Mouse (Mus musculus): Measurements from ENCODE around the gene Olfm2. TPM values are rescaled to one million over a fixed set of nuclear protein-coding genes. Genes with fewer than 3 reads are reported as not detected.
A peak's percentile ranks its signal among the peaks of the same experiment; 100 is the strongest.
"Not testable (repeated sequence)": the region's sequence is repeated elsewhere in the genome, so short reads cannot be mapped to it uniquely, and the experiment has no call there.

Olfm2 gene
- total and polyA plus RNA-seq, 2 experiments from 2014 or later: 0.20 to 3.1 TPM

- no peak overlapping the region for H3K9ac ChIP-seq (replicated peaks; ENCODE audit: low read depth, low read length)
- H3K4me2 ChIP-seq (ENCODE audit: low read depth, low read length): peak overlapping the region; percentile 60
- H3K27me3 ChIP-seq (ENCODE audit: control insufficient read depth, insufficient read depth, low read length): peaks cover 15% of the 10 kb centered on the region
- H3K27ac ChIP-seq (ENCODE audit: low read depth): no peak overlapping the region
- peak overlapping the region; percentile 39 for H3K4me3 ChIP-seq (ENCODE audit: low read depth, low read length)
- WGBS: 4% methylated on average over 25 of the region's 25 CpGs
- no peak for ATAC-seq (ENCODE audit: insufficient read depth, low read depth)
- TF ChIP-seq EP300 (IDR thresholded peaks at IDR 0.05; ENCODE audit: low read depth) (no peak), CTCF (IDR thresholded peaks at IDR 0.05; ENCODE audit: low read depth) (no peak)
- H3K4me1 ChIP-seq (ENCODE audit: control insufficient read depth, insufficient read depth): peaks cover 8% of the 10 kb centered on the region; the same call in 1 of the 2 replicates
- H3K36me3 ChIP-seq (replicated peaks; ENCODE audit: control insufficient read depth, insufficient read depth, low read length): no peaks in the 10 kb centered on the region
- no peak for DNase-seq (ENCODE audit: low spot score)
- no peaks in the 10 kb centered on the region for H3K9me3 ChIP-seq (replicated peaks; ENCODE audit: control insufficient read depth, low read length)
Measured at GRCm38 (mm10) chr9:20694721-20695235, 51.4 kb downstream of the Olfm2 start.

- 85% methylated on average over 3 of the region's 3 CpGs for WGBS
- ATAC-seq (ENCODE audit: insufficient read depth, low read depth) (no peak), DNase-seq (ENCODE audit: low spot score) (no peak)
- Histone ChIP-seq H3K9me3 (replicated peaks; ENCODE audit: control insufficient read depth, low read length) (no peaks in the 10 kb centered on the region), H3K36me3 (replicated peaks; ENCODE audit: control insufficient read depth, insufficient read depth, low read length) (no peaks in the 10 kb centered on the region), H3K4me2 (ENCODE audit: low read depth, low read length) (no peak overlapping the region), H3K4me1 (ENCODE audit: control insufficient read depth, insufficient read depth) (peaks cover 8% of the 10 kb centered on the region; the same call in 1 of the 2 replicates), H3K27ac (ENCODE audit: low read depth) (no peak overlapping the region), H3K9ac (replicated peaks; ENCODE audit: low read depth, low read length) (no peak overlapping the region), H3K27me3 (ENCODE audit: control insufficient read depth, insufficient read depth, low read length) (peaks cover 15% of the 10 kb centered on the region), H3K4me3 (ENCODE audit: low read depth, low read length) (no peak overlapping the region)
- TF ChIP-seq EP300 (IDR thresholded peaks at IDR 0.05; ENCODE audit: low read depth): no peak
- no peak for TF ChIP-seq CTCF (IDR thresholded peaks at IDR 0.05; ENCODE audit: low read depth)
Measured at GRCm38 (mm10) chr9:20692863-20693262, 53.3 kb downstream of the Olfm2 start.

GRCm38 (mm10) chr9:20690449-20690848 is 55.7 kb downstream of the Olfm2 start:
- WGBS: 91% methylated on average over 2 of the region's 2 CpGs

GRCm38 (mm10) chr9:20689913-20690312 is 56.2 kb downstream of the Olfm2 start:
- TF ChIP-seq CTCF (IDR thresholded peaks at IDR 0.05; ENCODE audit: low read depth) (no peak), EP300 (IDR thresholded peaks at IDR 0.05; ENCODE audit: low read depth) (no peak)
- 0% methylated on average over 4 of the region's 4 CpGs for WGBS
- ATAC-seq (ENCODE audit: insufficient read depth, low read depth): peak; percentile 76; the same call in 1 of the 2 replicates

More at GRCm38 (mm10) chr9:20690449-20690848, 55.7 kb downstream of the Olfm2 start:
- not testable (repeated sequence) for H3K4me3 ChIP-seq (ENCODE audit: low read depth, low read length); ATAC-seq (ENCODE audit: insufficient read depth, low read depth); H3K36me3 ChIP-seq (replicated peaks; ENCODE audit: control insufficient read depth, insufficient read depth, low read length); H3K9me3 ChIP-seq (replicated peaks; ENCODE audit: control insufficient read depth, low read length); DNase-seq (ENCODE audit: low spot score); H3K9ac ChIP-seq (replicated peaks; ENCODE audit: low read depth, low read length); H3K4me2 ChIP-seq (ENCODE audit: low read depth, low read length); H3K4me1 ChIP-seq (ENCODE audit: control insufficient read depth, insufficient read depth); H3K27ac ChIP-seq (ENCODE audit: low read depth)
- peaks cover 11% of the 10 kb centered on the region for H3K27me3 ChIP-seq (ENCODE audit: control insufficient read depth, insufficient read depth, low read length)

GRCm38 (mm10) chr9:20689403-20689802 is 56.7 kb downstream of the Olfm2 start:
- H3K36me3 ChIP-seq (replicated peaks; ENCODE audit: control insufficient read depth, insufficient read depth, low read length): no peaks in the 10 kb centered on the region
- no peak overlapping the region for H3K27ac ChIP-seq (ENCODE audit: low read depth)
- ATAC-seq (ENCODE audit: insufficient read depth, low read depth): no peak
- 50% methylated on average over 1 of the region's 1 CpGs for WGBS
- H3K4me1 ChIP-seq (ENCODE audit: control insufficient read depth, insufficient read depth): no peaks in the 10 kb centered on the region
- TF ChIP-seq EP300 (IDR thresholded peaks at IDR 0.05; ENCODE audit: low read depth) (no peak), CTCF (IDR thresholded peaks at IDR 0.05; ENCODE audit: low read depth) (no peak)
- DNase-seq (ENCODE audit: low spot score): no peak
- H3K4me2 ChIP-seq (ENCODE audit: low read depth, low read length): no peak overlapping the region
- no peak overlapping the region for H3K9ac ChIP-seq (replicated peaks; ENCODE audit: low read depth, low read length)
- no peaks in the 10 kb centered on the region for H3K9me3 ChIP-seq (replicated peaks; ENCODE audit: control insufficient read depth, low read length)
- H3K27me3 ChIP-seq (ENCODE audit: control insufficient read depth, insufficient read depth, low read length): peaks cover 2% of the 10 kb centered on the region; the same call in 1 of the 2 replicates
- H3K4me3 ChIP-seq (ENCODE audit: low read depth, low read length): no peak overlapping the region

More at GRCm38 (mm10) chr9:20689913-20690312, 56.2 kb downstream of the Olfm2 start:
- H3K27me3 ChIP-seq (ENCODE audit: control insufficient read depth, insufficient read depth, low read length): peaks cover 8% of the 10 kb centered on the region
- H3K9me3 ChIP-seq (replicated peaks; ENCODE audit: control insufficient read depth, low read length): no peaks in the 10 kb centered on the region
- H3K4me2 ChIP-seq (ENCODE audit: low read depth, low read length): no peak overlapping the region
- H3K36me3 ChIP-seq (replicated peaks; ENCODE audit: control insufficient read depth, insufficient read depth, low read length): no peaks in the 10 kb centered on the region
- peaks cover 5% of the 10 kb centered on the region; the same call in 1 of the 2 replicates for H3K4me1 ChIP-seq (ENCODE audit: control insufficient read depth, insufficient read depth)
- H3K9ac ChIP-seq (replicated peaks; ENCODE audit: low read depth, low read length): no peak overlapping the region
- no peak overlapping the region for H3K27ac ChIP-seq (ENCODE audit: low read depth)
- peak; percentile 14 for DNase-seq (ENCODE audit: low spot score)
- no peak overlapping the region for H3K4me3 ChIP-seq (ENCODE audit: low read depth, low read length)
